Mouse (Mus musculus) ES-Bruce4 (cell line): Measurements from ENCODE around the gene Tenm3. TPM values are rescaled to one million over a fixed set of nuclear protein-coding genes. Genes with fewer than 3 reads are reported as not detected.

ENCODE experiments used
- H3K27ac ChIP-seq: 2 replicates; pipeline ENCODE4 v1.5.1; 2012; ENCODE audit warnings: low read length, inconsistent platforms; ENCODE audit not compliant: insufficient read depth
- H3K27me3 ChIP-seq: 2 replicates; pipeline ENCODE4 v1.6.1; 2012; ENCODE audit warnings: mild to moderate bottlenecking, low read length, inconsistent platforms; ENCODE audit not compliant: control insufficient read depth, poor library complexity, insufficient read depth, severe bottlenecking
- H3K36me3 ChIP-seq: 2 replicates; pipeline ENCODE4 v1.6.1; 2012; ENCODE audit warnings: inconsistent platforms, mild to moderate bottlenecking, low read length, moderate library complexity; ENCODE audit not compliant: control insufficient read depth, poor library complexity, insufficient read depth, severe bottlenecking
- H3K4me1 ChIP-seq: one replicate; pipeline ENCODE4 v1.8.1; 2011; ENCODE audit warnings: low read length; ENCODE audit not compliant: control insufficient read depth, insufficient read depth
- H3K4me3 ChIP-seq: 2 replicates; pipeline ENCODE4 v1.5.1; 2011; ENCODE audit warnings: low read depth, mild to moderate bottlenecking, low read length
- H3K9ac ChIP-seq: 2 replicates; pipeline ENCODE4 v1.6.1; 2012; ENCODE audit warnings: low read depth, mild to moderate bottlenecking, inconsistent platforms; ENCODE audit not compliant: poor library complexity, severe bottlenecking
- H3K9me3 ChIP-seq: replicated peaks from 2 replicates; pipeline ENCODE4 v1.6.1; 2012; ENCODE audit warnings: mild to moderate bottlenecking, low read length, inconsistent platforms; ENCODE audit not compliant: control insufficient read depth, poor library complexity, insufficient read depth, severe bottlenecking
- CTCF ChIP-seq: IDR thresholded peaks from one replicate; pipeline ENCODE4 v1.8.1; 2011; ENCODE audit warnings: low read depth, low read length
- EP300 ChIP-seq: IDR thresholded peaks from 2 replicates; pipeline ENCODE4 v1.6.1; 2011; ENCODE audit warnings: low read depth, low read length; ENCODE audit not compliant: insufficient read depth
- POLR2A ChIP-seq: IDR thresholded peaks from one replicate; pipeline ENCODE4 v1.8.1; 2011; ENCODE audit warnings: low read length; ENCODE audit not compliant: insufficient read depth
- polyA plus RNA-seq: library from polyadenylated mRNA; stranded (reverse); fragments of >200 nt; gene quantifications from 2 replicates; pipeline ENCODE4 v1.2.4, GENCODE M21; 2011; ENCODE audit warnings: low read depth; ENCODE audit not compliant: missing spikeins, insufficient read depth, insufficient read length

Tenm3 gene
- polyA plus RNA-seq, 1 experiment, result 19.2 TPM

DNA sequence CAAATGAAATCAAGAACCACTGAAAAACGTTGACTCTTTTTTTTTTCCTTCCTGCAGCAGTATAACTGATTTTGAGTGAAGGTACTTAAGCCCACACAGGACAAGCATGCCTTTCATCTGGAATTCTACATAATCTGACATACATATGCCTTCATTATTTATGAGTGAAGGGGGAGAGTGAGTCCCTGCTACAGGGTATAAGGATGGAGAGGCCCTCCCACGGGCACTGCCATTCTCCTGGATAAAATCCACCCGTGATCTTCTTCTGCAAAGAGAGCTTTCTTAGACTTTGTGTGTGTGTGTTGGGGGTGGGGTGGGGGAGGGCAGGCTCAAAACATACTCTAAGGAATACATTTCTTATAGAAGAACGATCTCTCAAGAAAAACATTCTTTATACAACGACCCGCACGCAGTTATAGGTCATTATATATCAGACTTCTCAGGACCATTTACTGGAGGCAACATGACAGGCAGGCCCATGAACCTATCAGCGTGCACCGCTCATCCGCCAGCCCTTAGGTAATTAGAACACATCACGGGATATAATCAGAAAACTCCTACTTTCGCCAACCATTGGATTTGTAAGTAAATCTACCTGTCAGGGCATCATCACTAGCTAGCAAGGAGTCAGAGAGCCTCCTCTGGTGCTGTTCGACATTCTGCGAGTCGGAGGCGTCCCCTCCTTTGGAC lies 77.1 kb downstream of the Tenm3 start:
- Histone ChIP-seq H3K36me3 (no peaks in the 10 kb centered on the region), H3K9ac (no peak overlapping the region), H3K4me3 (no peak overlapping the region), H3K27ac (no peak overlapping the region), H3K27me3 (no peaks in the 10 kb centered on the region; the same call in 1 of the 2 replicates), H3K4me1 (no peaks in the 10 kb centered on the region), H3K9me3 (peaks cover 2% of the 10 kb centered on the region; the same call in 1 of the 2 replicates)
- TF ChIP-seq EP300 (no peak), POLR2A (no peak), CTCF (no peak)

DNA sequence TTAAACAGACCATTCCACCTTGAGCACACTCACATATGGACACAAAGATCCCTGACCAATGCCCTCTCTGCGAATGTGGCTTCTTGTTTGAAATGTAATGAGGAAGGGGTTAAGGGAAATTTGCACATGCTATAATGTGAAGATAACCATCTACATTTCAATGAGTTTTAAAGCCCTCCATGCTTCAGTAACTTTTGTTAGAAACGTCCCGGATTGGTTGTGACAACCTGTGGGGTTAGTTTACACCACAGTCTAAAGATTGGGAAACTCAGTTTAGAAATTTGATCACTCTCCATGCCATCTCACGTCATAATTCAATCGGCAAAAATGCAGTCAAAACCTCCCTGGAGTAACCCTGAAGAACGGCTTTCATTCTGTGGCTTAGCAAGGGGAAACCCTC lies 78.5 kb downstream of the Tenm3 start:
- Histone ChIP-seq H3K36me3 (no peaks in the 10 kb centered on the region), H3K9ac (no peak overlapping the region), H3K4me3 (no peak overlapping the region), H3K27me3 (no peaks in the 10 kb centered on the region; the same call in 1 of the 2 replicates), H3K9me3 (no peaks in the 10 kb centered on the region), H3K4me1 (no peaks in the 10 kb centered on the region), H3K27ac (no peak overlapping the region)
- no peak for TF ChIP-seq CTCF
- no peak for TF ChIP-seq POLR2A
- no peak for TF ChIP-seq EP300

DNA sequence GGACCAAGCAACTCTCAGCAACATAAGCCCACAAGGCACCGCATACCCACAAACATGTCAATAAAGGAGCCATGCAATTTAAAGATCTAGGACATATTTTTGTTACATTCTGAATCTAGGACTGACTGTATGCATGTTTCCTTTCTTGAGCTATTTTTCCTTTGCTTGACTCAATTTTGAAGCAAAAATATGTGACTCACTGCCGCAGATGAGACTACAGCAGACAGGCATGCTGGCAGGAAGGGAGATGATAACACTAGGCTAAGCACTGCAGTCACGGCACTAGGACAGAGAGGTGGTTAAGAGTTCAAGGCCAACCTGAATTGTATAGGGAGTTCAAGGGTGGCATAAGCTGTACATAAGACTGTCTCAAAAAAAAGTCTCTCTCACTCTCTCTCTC lies 79.7 kb downstream of the Tenm3 start:
- Histone ChIP-seq H3K27ac (no peak overlapping the region), H3K9ac (no peak overlapping the region), H3K9me3 (no peaks in the 10 kb centered on the region), H3K4me1 (no peaks in the 10 kb centered on the region), H3K36me3 (no peaks in the 10 kb centered on the region), H3K27me3 (no peaks in the 10 kb centered on the region; the same call in 1 of the 2 replicates), H3K4me3 (no peak overlapping the region)
- TF ChIP-seq EP300 (no peak), POLR2A (no peak), CTCF (no peak)

- Histone ChIP-seq H3K4me3 (no peak overlapping the region), H3K9ac (no peak overlapping the region), H3K27me3 (peaks cover 4% of the 10 kb centered on the region), H3K27ac (no peak overlapping the region), H3K9me3 (peaks cover 12% of the 10 kb centered on the region), H3K4me1 (no peaks in the 10 kb centered on the region), H3K36me3 (no peaks in the 10 kb centered on the region)
- no peak for TF ChIP-seq EP300
- TF ChIP-seq POLR2A, result no peak
- no peak for TF ChIP-seq CTCF
These were observed 86.9 kb downstream of the Tenm3 start for GRCm38 (mm10) chr8:48756874-48757273.

GRCm38 (mm10) chr8:48755492-48755891 lies 88.3 kb downstream of the Tenm3 start:
- H3K27ac ChIP-seq, result no peak overlapping the region
- peaks cover 12% of the 10 kb centered on the region for H3K9me3 ChIP-seq
- no peaks in the 10 kb centered on the region for H3K4me1 ChIP-seq
- H3K4me3 ChIP-seq, result no peak overlapping the region
- H3K27me3 ChIP-seq, result peaks cover 4% of the 10 kb centered on the region
- TF ChIP-seq POLR2A, result no peak
- no peak for TF ChIP-seq EP300
- no peak for TF ChIP-seq CTCF
- H3K36me3 ChIP-seq, result no peaks in the 10 kb centered on the region
- no peak overlapping the region for H3K9ac ChIP-seq

DNA sequence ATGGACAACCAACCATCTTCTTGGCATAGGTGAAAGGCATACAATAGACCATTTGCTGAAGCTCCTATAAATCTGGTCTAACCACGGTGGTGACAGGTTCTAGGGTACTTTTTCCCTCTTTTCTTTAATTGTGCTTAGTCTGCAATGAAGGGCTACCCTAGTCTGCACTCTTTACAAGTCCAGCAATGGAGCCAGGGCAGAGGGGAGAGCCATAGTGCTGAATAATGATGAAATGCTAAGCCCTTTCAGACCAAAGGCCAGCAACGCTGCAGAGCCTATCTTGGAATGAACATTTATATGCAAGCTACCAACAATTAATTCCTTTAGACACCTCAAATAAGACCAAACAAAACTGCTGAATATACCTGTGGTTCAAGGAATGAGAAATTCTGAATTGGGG lies 88.8 kb downstream of the Tenm3 start:
- TF ChIP-seq EP300 (no peak), POLR2A (no peak), CTCF (no peak)
- peaks cover 8% of the 10 kb centered on the region for H3K27me3 ChIP-seq
- peaks cover 12% of the 10 kb centered on the region for H3K9me3 ChIP-seq
- no peak overlapping the region for H3K27ac ChIP-seq
- no peaks in the 10 kb centered on the region for H3K4me1 ChIP-seq
- no peaks in the 10 kb centered on the region for H3K36me3 ChIP-seq
- H3K9ac ChIP-seq, result no peak overlapping the region
- H3K4me3 ChIP-seq, result no peak overlapping the region
